Mouse (Mus musculus) liver, postnatal 0 days (tissue): ENCODE data around the gene Rab3c. TPM values are rescaled to one million over a fixed set of nuclear protein-coding genes. Genes with fewer than 3 reads are reported as not detected.

Experiments
- ATAC-seq: fragments of 200-750 bp; cut with Nextera tagmentation; 2 replicates; pipeline ENCODE4 v1.8.0; 2017; ENCODE audit warnings: mild to moderate bottlenecking, moderate library complexity
- DNase-seq: peaks from one replicate; pipeline ENCODE4 v3.0.0-alpha.2; 2016
- H3K27ac ChIP-seq: fragments of 300-500 bp; sonication (generic); 2 replicates; pipeline ENCODE4 v1.5.1; 2014; ENCODE audit warnings: antibody characterized with exemption, moderate library complexity, mild to moderate bottlenecking, low read depth
- H3K27me3 ChIP-seq: fragments of 300-500 bp; sonication (generic); 2 replicates; pipeline ENCODE4 v1.6.1; 2014; ENCODE audit warnings: low read length, control low read depth, mixed read lengths; ENCODE audit not compliant: insufficient read depth
- H3K36me3 ChIP-seq: fragments of 300-500 bp; sonication (generic); replicated peaks from 2 replicates; pipeline ENCODE4 v1.6.1; 2014; ENCODE audit warnings: mild to moderate bottlenecking, control low read depth, low read length, moderate library complexity, mixed read lengths; ENCODE audit not compliant: insufficient read depth
- H3K4me1 ChIP-seq: fragments of 300-500 bp; sonication (generic); 2 replicates; pipeline ENCODE4 v1.6.1; 2014; ENCODE audit warnings: antibody characterized with exemption, mild to moderate bottlenecking, control low read depth; ENCODE audit not compliant: insufficient read depth
- H3K4me2 ChIP-seq: fragments of 300-500 bp; sonication (generic); 2 replicates; pipeline ENCODE4 v1.6.1; 2014; ENCODE audit warnings: low read depth, mild to moderate bottlenecking, low read length, moderate library complexity, mixed read lengths
- H3K4me3 ChIP-seq: fragments of 300-500 bp; sonication (generic); 2 replicates; pipeline ENCODE4 v1.5.1; 2014; ENCODE audit warnings: low read depth, low read length
- H3K9ac ChIP-seq: fragments of 300-500 bp; sonication (generic); replicated peaks from 2 replicates; pipeline ENCODE4 v1.6.1; 2014; ENCODE audit warnings: mild to moderate bottlenecking, moderate library complexity
- H3K9me3 ChIP-seq: fragments of 300-500 bp; sonication (generic); 2 replicates; pipeline ENCODE4 v1.6.1; 2016; ENCODE audit warnings: mild to moderate bottlenecking, control low read depth, low read length, mixed read lengths
- CTCF ChIP-seq: sonication (generic); IDR thresholded peaks from 2 replicates; pipeline ENCODE4 v1.5.1; 2016; ENCODE audit warnings: antibody characterized with exemption, low read depth
- EP300 ChIP-seq: IDR thresholded peaks from 2 replicates; pipeline ENCODE4 v1.6.1; 2016; ENCODE audit warnings: antibody characterized with exemption, low read depth, mild to moderate bottlenecking
- WGBS: fragments of 180-500 bp; shearing (Covaris S2); extraction: QIAGEN DNeasy Blood & Tissue Kit; methylation state at CpG from one replicate; pipeline ENCODE4 v1.1.7; 2014; ENCODE audit not compliant: insufficient replicate concordance; 5-methylcytosine and 5-hydroxymethylcytosine counted together
- polyA plus RNA-seq: library from polyadenylated mRNA; unstranded; fragments of >200 nt; fragmentation: Nextera tagmentation; extraction: Ambion mirVana; gene quantifications from 2 replicates; pipeline ENCODE4 v1.2.1, GENCODE M21; 2015

Gene Rab3c
- polyA plus RNA-seq, 1 experiment from 2014 or later = not detected

- ATAC-seq = no peak
- TF ChIP-seq EP300 (no peak), CTCF (no peak)
These were observed 111.1 kb downstream of the Rab3c start for GRCm38 (mm10) chr13:110169669-110170068.

GRCm38 (mm10) chr13:110169152-110169551, 111.6 kb downstream of the Rab3c start:
- no peak overlapping the region for H3K9ac ChIP-seq
- H3K27ac ChIP-seq = no peak overlapping the region
- H3K4me2 ChIP-seq = no peak overlapping the region
- WGBS = 61% methylated on average over 4 of the region's 4 CpGs
- H3K36me3 ChIP-seq = no peaks in the 10 kb centered on the region
- no peak for DNase-seq
- no peaks in the 10 kb centered on the region for H3K9me3 ChIP-seq
- TF ChIP-seq EP300 (no peak), CTCF (no peak)
- H3K4me1 ChIP-seq = no peaks in the 10 kb centered on the region
- no peaks in the 10 kb centered on the region for H3K27me3 ChIP-seq
- no peak for ATAC-seq
- no peak overlapping the region for H3K4me3 ChIP-seq

More at GRCm38 (mm10) chr13:110169669-110170068, 111.1 kb downstream of the Rab3c start:
- Histone ChIP-seq H3K9me3 (no peaks in the 10 kb centered on the region), H3K27ac (no peak overlapping the region), H3K36me3 (no peaks in the 10 kb centered on the region), H3K27me3 (no peaks in the 10 kb centered on the region), H3K9ac (no peak overlapping the region), H3K4me1 (no peaks in the 10 kb centered on the region), H3K4me3 (no peak overlapping the region), H3K4me2 (no peak overlapping the region)
- WGBS = 82% methylated on average over 3 of the region's 3 CpGs
- DNase-seq = no peak

- Histone ChIP-seq H3K27ac (no peak overlapping the region), H3K27me3 (no peaks in the 10 kb centered on the region), H3K4me3 (no peak overlapping the region), H3K4me1 (no peaks in the 10 kb centered on the region), H3K4me2 (no peak overlapping the region), H3K36me3 (no peaks in the 10 kb centered on the region), H3K9me3 (no peaks in the 10 kb centered on the region), H3K9ac (no peak overlapping the region)
- ATAC-seq (no peak), DNase-seq (no peak)
- no peak for TF ChIP-seq EP300
- no peak for TF ChIP-seq CTCF
- WGBS = 63% methylated on average over 4 of the region's 4 CpGs
These were observed 112.2 kb downstream of the Rab3c start for GRCm38 (mm10) chr13:110168570-110168969.

GRCm38 (mm10) chr13:110166622-110167330, 114.0 kb downstream of the Rab3c start:
- ATAC-seq (no peak), DNase-seq (no peak)
- H3K27ac ChIP-seq = no peak overlapping the region
- no peaks in the 10 kb centered on the region for H3K27me3 ChIP-seq
- H3K9me3 ChIP-seq = no peaks in the 10 kb centered on the region
- WGBS = 75% methylated on average over 3 of the region's 3 CpGs
- H3K4me3 ChIP-seq = no peak overlapping the region
- no peaks in the 10 kb centered on the region for H3K4me1 ChIP-seq
- no peak overlapping the region for H3K4me2 ChIP-seq
- no peaks in the 10 kb centered on the region for H3K36me3 ChIP-seq
- TF ChIP-seq EP300 = no peak
- no peak for TF ChIP-seq CTCF
- H3K9ac ChIP-seq = no peak overlapping the region

- H3K4me1 ChIP-seq = no peaks in the 10 kb centered on the region
- no peak overlapping the region for H3K4me3 ChIP-seq
- DNase-seq (no peak), ATAC-seq (no peak)
- H3K4me2 ChIP-seq = no peak overlapping the region
- H3K27ac ChIP-seq = no peak overlapping the region
- no peaks in the 10 kb centered on the region for H3K9me3 ChIP-seq
- WGBS = 65% methylated on average over 4 of the region's 4 CpGs
- no peak overlapping the region for H3K9ac ChIP-seq
- H3K36me3 ChIP-seq = no peaks in the 10 kb centered on the region
- no peaks in the 10 kb centered on the region for H3K27me3 ChIP-seq
- TF ChIP-seq EP300 (no peak), CTCF (no peak)
These were observed 120.8 kb downstream of the Rab3c start for GRCm38 (mm10) chr13:110159980-110160379.

GRCm38 (mm10) chr13:110158588-110159519, 121.9 kb downstream of the Rab3c start:
- no peaks in the 10 kb centered on the region for H3K27me3 ChIP-seq
- no peak overlapping the region for H3K4me3 ChIP-seq
- no peak for DNase-seq
- no peak overlapping the region for H3K9ac ChIP-seq
- no peak for ATAC-seq
- H3K27ac ChIP-seq = no peak overlapping the region
- 70% methylated on average over 7 of the region's 7 CpGs for WGBS
- H3K9me3 ChIP-seq = no peaks in the 10 kb centered on the region
- no peak overlapping the region for H3K4me2 ChIP-seq
- H3K4me1 ChIP-seq = no peaks in the 10 kb centered on the region
- TF ChIP-seq EP300 (no peak), CTCF (no peak)
- no peaks in the 10 kb centered on the region for H3K36me3 ChIP-seq
